Mouse (Mus musculus): ENCODE data around the gene Spata13. TPM values are rescaled to one million over a fixed set of nuclear protein-coding genes. Genes with fewer than 3 reads are reported as not detected.
A peak's percentile ranks its signal among the peaks of the same experiment; 100 is the strongest.

Spata13 gene
- total and polyA plus RNA-seq, 3 experiments: 0.39 to 1.5 TPM; not detected in 1

DNA sequence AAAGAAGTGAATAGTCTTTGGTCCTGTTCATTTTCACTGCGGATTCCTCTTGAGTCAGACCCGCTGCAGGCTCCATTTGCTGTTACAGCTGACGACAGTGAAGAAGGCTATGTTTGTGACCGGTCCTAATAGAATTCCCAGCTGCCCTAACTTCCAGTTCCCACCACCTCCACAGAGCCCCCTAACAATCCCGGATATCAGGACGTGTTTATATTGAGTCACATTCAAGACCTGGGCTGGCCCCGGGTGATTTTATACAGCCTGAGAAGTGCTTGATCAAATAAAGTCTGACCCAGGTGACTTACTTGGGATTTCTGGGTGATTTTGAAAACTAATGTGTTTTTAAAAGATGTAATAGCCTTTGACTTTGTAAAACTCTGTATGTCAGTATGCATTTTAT is 129.0 kb downstream of the Spata13 start:
- no peak overlapping the region for H3K27ac ChIP-seq (ENCODE audit: control insufficient read depth, low read depth, low read length)
- H3K27me3 ChIP-seq (ENCODE audit: control insufficient read depth in 1 of 2, insufficient read depth in 2 of 2, low read length in 2 of 2): peaks cover 0 to 2% of the 10 kb centered on the region in 2 experiments; a peak in 1 of 4 replicates
- H3K4me1 ChIP-seq (ENCODE audit: control insufficient read depth in 1 of 2, insufficient read depth in 2 of 2, low read length in 2 of 2): no peaks in the 10 kb centered on the region
- H3K36me3 ChIP-seq (ENCODE audit: control insufficient read depth in 1 of 2, insufficient read depth in 2 of 2, low read length in 2 of 2): no peaks in the 10 kb centered on the region
- H3K4me3 ChIP-seq (ENCODE audit: control insufficient read depth in 1 of 2, insufficient read depth in 1 of 2, low read depth in 2 of 2, low read length in 2 of 2): no peak overlapping the region
- TF ChIP-seq JUND (IDR thresholded peaks at IDR 0.05; ENCODE audit: low read depth, low read length): no peak
- no peak for TF ChIP-seq MAX (IDR thresholded peaks at IDR 0.05; ENCODE audit: low read length)
- TF ChIP-seq TBP (IDR thresholded peaks at IDR 0.05; ENCODE audit: low read depth, low read length): no peak
- no peak for TF ChIP-seq EP300 (IDR thresholded peaks at IDR 0.05; ENCODE audit: low read depth in 1 of 2, low read length in 2 of 2)
- no peak for TF ChIP-seq ZMIZ1 (IDR thresholded peaks at IDR 0.05; ENCODE audit: low read depth, low read length)
- TF ChIP-seq SIN3A (IDR thresholded peaks at IDR 0.05; ENCODE audit: low read length): no peak
- no peak for TF ChIP-seq CTCF (IDR thresholded peaks at IDR 0.05 in 2 of 3, conservative IDR thresholded peaks at IDR 0.05 in 1 of 3; ENCODE audit: control insufficient read depth in 1 of 3, insufficient read depth in 1 of 3, low read depth in 2 of 3, low read length in 3 of 3, poor library complexity in 1 of 3, severe bottlenecking in 1 of 3)
- no peak for TF ChIP-seq NRF1 (IDR thresholded peaks at IDR 0.05; ENCODE audit: insufficient read depth, low read depth, low read length, poor library complexity, severe bottlenecking)
- TF ChIP-seq BHLHE40 (IDR thresholded peaks at IDR 0.05; ENCODE audit: borderline replicate concordance, low read depth, low read length): no peak
- TF ChIP-seq GATA1 (IDR thresholded peaks at IDR 0.05; ENCODE audit: low read depth, low read length): no peak
- H3K79me2 ChIP-seq (ENCODE audit: control insufficient read depth, insufficient read depth, low read length, poor library complexity): no peaks in the 10 kb centered on the region
- DNase-seq (ENCODE audit: low read depth, low spot score): no peak
- H3K9me3 ChIP-seq (replicated peaks; ENCODE audit: insufficient read depth, low read length): no peaks in the 10 kb centered on the region
- H3K9ac ChIP-seq (ENCODE audit: control insufficient read depth, low read depth, low read length, poor library complexity, severe bottlenecking): no peak overlapping the region

DNA sequence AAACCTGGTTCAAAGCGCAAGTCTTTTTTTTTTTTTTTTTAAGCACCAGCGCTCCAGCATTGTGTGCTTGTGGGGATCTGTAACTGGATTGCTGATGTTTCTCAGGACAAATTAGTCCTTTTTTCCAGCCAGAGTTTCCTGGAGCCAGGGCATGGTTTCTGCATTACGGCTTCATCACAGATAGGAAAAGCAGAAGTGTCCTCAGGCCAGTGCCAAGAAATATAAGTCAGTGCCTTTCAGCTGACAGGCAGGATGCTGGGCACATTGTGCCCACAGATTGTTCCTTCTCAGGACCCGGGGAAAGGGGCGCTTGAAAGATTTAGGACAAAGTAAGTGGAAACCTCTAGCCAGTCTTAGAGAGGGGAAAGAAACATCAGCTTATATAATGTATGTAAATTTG is 129.9 kb downstream of the Spata13 start:
- H3K9ac ChIP-seq (ENCODE audit: control insufficient read depth, low read depth, low read length, poor library complexity, severe bottlenecking): no peak overlapping the region
- no peak overlapping the region for H3K27ac ChIP-seq (ENCODE audit: control insufficient read depth, low read depth, low read length)
- H3K4me1 ChIP-seq (ENCODE audit: control insufficient read depth in 1 of 2, insufficient read depth in 2 of 2, low read length in 2 of 2): no peaks in the 10 kb centered on the region
- no peaks in the 10 kb centered on the region for H3K79me2 ChIP-seq (ENCODE audit: control insufficient read depth, insufficient read depth, low read length, poor library complexity)
- DNase-seq (ENCODE audit: low read depth, low spot score): peak; percentile 12
- no peaks in the 10 kb centered on the region for H3K9me3 ChIP-seq (replicated peaks; ENCODE audit: insufficient read depth, low read length)
- no peaks in the 10 kb centered on the region for H3K36me3 ChIP-seq (ENCODE audit: control insufficient read depth in 1 of 2, insufficient read depth in 2 of 2, low read length in 2 of 2)
- peaks cover under 1 to 4% of the 10 kb centered on the region in 2 experiments; a peak in 3 of 4 replicates for H3K27me3 ChIP-seq (ENCODE audit: control insufficient read depth in 1 of 2, insufficient read depth in 2 of 2, low read length in 2 of 2)
- TF ChIP-seq E2F4 (IDR thresholded peaks at IDR 0.05; ENCODE audit: borderline replicate concordance, low read depth, low read length): no peak
- TF ChIP-seq CHD1 (IDR thresholded peaks at IDR 0.05; ENCODE audit: low read depth, low read length): no peak
- TF ChIP-seq HCFC1 (IDR thresholded peaks at IDR 0.05; ENCODE audit: low read depth, low read length): no peak
- no peak for TF ChIP-seq POLR2AphosphoS5 (IDR thresholded peaks at IDR 0.05; ENCODE audit: borderline replicate concordance, low read depth, low read length)
- no peak for TF ChIP-seq ETS1 (IDR thresholded peaks at IDR 0.05; ENCODE audit: low read depth, low read length)
- TF ChIP-seq ZNF384 (IDR thresholded peaks at IDR 0.05; ENCODE audit: low read depth, low read length): no peak
- TF ChIP-seq EP300 (IDR thresholded peaks at IDR 0.05; ENCODE audit: low read depth in 1 of 2, low read length in 2 of 2): no peak
- TF ChIP-seq POLR2AphosphoS2 (IDR thresholded peaks at IDR 0.05; ENCODE audit: low read length): no peak
- TF ChIP-seq JUND (IDR thresholded peaks at IDR 0.05; ENCODE audit: low read depth, low read length): no peak
- TF ChIP-seq MAZ (IDR thresholded peaks at IDR 0.05; ENCODE audit: low read depth, low read length): no peak
- no peak for TF ChIP-seq TAL1 (IDR thresholded peaks at IDR 0.05; ENCODE audit: low read length)
- no peak for TF ChIP-seq GABPA (IDR thresholded peaks at IDR 0.05; ENCODE audit: low read depth, low read length)
- H3K4me3 ChIP-seq (ENCODE audit: control insufficient read depth in 1 of 2, insufficient read depth in 1 of 2, low read depth in 2 of 2, low read length in 2 of 2): no peak overlapping the region

Data from MEL (cell line).